Mouse (Mus musculus): Measurements from ENCODE around the gene Ezr.

- TF ChIP-seq POLR2AphosphoS2 (IDR thresholded peaks at IDR 0.05; ENCODE audit: insufficient read length, low read depth) (no peak), POLR2A (IDR thresholded peaks at IDR 0.05; ENCODE audit: insufficient read length, low read depth) (no peak), USF1 (IDR thresholded peaks at IDR 0.05; ENCODE audit: low read depth) (no peak), E2F4 (IDR thresholded peaks at IDR 0.05; ENCODE audit: insufficient read depth) (no peak), TCF12 (IDR thresholded peaks at IDR 0.05; ENCODE audit: insufficient read depth, poor library complexity, severe bottlenecking) (no peak), MAX (IDR thresholded peaks at IDR 0.05; ENCODE audit: low read depth) (no peak), SRF (IDR thresholded peaks at IDR 0.05; ENCODE audit: control insufficient read depth, insufficient read length, low read depth) (no peak), MYOG (IDR thresholded peaks at IDR 0.05; ENCODE audit: control insufficient read depth in 1 of 3, insufficient read depth in 1 of 3, insufficient read length in 2 of 3, low read depth in 2 of 3) (no peak)
These were observed 4.7 kb upstream of the Ezr start for GRCm38 (mm10) chr17:6787241-6787640.
